Mouse (Mus musculus): ENCODE measurements around the gene Tmem178b. TPM values are rescaled to one million over a fixed set of nuclear protein-coding genes. Genes with fewer than 3 reads are reported as not detected.

The Tmem178b gene
- polyA plus RNA-seq, 1 experiment = 0.34 TPM

DNA sequence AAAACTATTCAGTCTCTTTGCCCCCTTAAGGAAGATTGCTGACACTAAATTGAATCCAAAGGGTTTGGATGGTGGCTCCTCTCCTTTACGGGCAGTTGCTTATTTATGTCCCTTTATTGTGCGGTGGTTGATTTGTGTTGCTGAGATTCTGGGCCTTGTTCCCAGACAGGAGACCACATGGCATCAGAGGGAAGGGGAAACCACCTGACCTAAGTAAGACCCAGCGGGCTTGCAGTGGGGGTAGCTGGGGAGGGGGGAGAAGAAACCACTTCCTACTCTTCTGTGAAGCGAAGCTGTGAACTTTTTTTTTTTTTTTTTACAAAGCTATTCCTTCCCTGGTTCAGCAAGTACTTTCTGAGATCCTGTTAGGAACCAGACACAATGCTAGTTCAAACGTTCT lies 269.5 kb downstream of the Tmem178b start:
- H3K36me3 ChIP-seq (ENCODE audit: control insufficient read depth, insufficient read depth, low read length, poor library complexity, severe bottlenecking) = no peaks in the 10 kb centered on the region
- H3K4me1 ChIP-seq (ENCODE audit: control insufficient read depth, insufficient read depth, low read length) = no peaks in the 10 kb centered on the region
- no peak for TF ChIP-seq EP300 (IDR thresholded peaks at IDR 0.05; ENCODE audit: insufficient read depth, low read depth, low read length)
- no peak for TF ChIP-seq POLR2A (IDR thresholded peaks at IDR 0.05; ENCODE audit: insufficient read depth, low read length)
- TF ChIP-seq CTCF (IDR thresholded peaks at IDR 0.05; ENCODE audit: low read depth, low read length) = no peak
- H3K4me3 ChIP-seq (ENCODE audit: low read depth, low read length) = no peak overlapping the region
- H3K9ac ChIP-seq (ENCODE audit: low read depth, poor library complexity, severe bottlenecking) = no peak overlapping the region
- no peaks in the 10 kb centered on the region for H3K27me3 ChIP-seq (ENCODE audit: control insufficient read depth, insufficient read depth, low read length, poor library complexity, severe bottlenecking)
- H3K9me3 ChIP-seq (replicated peaks; ENCODE audit: control insufficient read depth, insufficient read depth, low read length, poor library complexity, severe bottlenecking) = no peaks in the 10 kb centered on the region
- no peak overlapping the region for H3K27ac ChIP-seq (ENCODE audit: insufficient read depth, low read length)

DNA sequence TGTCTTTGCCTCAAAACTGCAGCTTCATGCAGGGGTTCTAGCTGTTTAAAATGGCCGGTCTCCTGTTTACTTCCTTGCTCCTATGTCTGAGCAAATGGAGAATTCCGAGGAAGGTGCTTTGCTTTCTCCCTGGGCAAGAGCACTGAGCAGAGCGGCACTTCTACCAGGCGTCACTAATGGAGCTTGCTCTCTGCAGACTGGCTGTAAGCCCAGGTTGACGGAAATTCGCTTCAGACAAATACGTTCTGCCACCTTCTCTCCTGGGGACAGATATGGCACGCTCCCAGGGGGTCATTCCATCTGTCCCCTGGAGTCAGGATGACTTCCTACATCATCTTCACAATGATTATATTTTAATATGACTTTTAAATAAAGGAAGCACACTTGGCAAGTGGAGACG lies 271.3 kb downstream of the Tmem178b start:
- no peaks in the 10 kb centered on the region for H3K4me1 ChIP-seq (ENCODE audit: control insufficient read depth, insufficient read depth, low read length)
- no peak overlapping the region for H3K4me3 ChIP-seq (ENCODE audit: low read depth, low read length)
- H3K9me3 ChIP-seq (replicated peaks; ENCODE audit: control insufficient read depth, insufficient read depth, low read length, poor library complexity, severe bottlenecking) = no peaks in the 10 kb centered on the region
- H3K36me3 ChIP-seq (ENCODE audit: control insufficient read depth, insufficient read depth, low read length, poor library complexity, severe bottlenecking) = no peaks in the 10 kb centered on the region
- H3K27ac ChIP-seq (ENCODE audit: insufficient read depth, low read length) = no peak overlapping the region
- no peak overlapping the region for H3K9ac ChIP-seq (ENCODE audit: low read depth, poor library complexity, severe bottlenecking)
- no peaks in the 10 kb centered on the region for H3K27me3 ChIP-seq (ENCODE audit: control insufficient read depth, insufficient read depth, low read length, poor library complexity, severe bottlenecking)
- TF ChIP-seq POLR2A (IDR thresholded peaks at IDR 0.05; ENCODE audit: insufficient read depth, low read length) (no peak), EP300 (IDR thresholded peaks at IDR 0.05; ENCODE audit: insufficient read depth, low read depth, low read length) (no peak), CTCF (IDR thresholded peaks at IDR 0.05; ENCODE audit: low read depth, low read length) (no peak)

DNA sequence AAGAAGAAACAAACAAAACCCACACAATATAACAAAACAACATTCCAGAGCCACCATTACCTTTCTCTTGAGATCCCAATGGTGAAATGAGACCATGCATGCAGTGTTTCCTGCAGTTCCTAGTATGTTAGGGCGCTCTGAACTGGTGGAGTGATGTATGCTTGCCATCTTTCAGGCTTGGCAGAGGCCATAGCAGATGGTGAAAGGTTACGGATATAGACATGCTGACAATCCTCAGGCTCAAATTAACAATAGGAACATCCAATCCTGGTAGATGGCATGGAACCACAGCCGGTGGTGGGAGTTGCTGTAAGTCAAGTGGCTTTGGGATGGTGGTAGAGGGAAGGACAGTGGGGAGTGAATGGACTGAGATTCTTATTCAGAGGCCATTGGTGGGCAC lies 272.5 kb downstream of the Tmem178b start:
- H3K36me3 ChIP-seq (ENCODE audit: control insufficient read depth, insufficient read depth, low read length, poor library complexity, severe bottlenecking) = no peaks in the 10 kb centered on the region
- no peak overlapping the region for H3K9ac ChIP-seq (ENCODE audit: low read depth, poor library complexity, severe bottlenecking)
- H3K27ac ChIP-seq (ENCODE audit: insufficient read depth, low read length) = no peak overlapping the region
- no peak overlapping the region for H3K4me3 ChIP-seq (ENCODE audit: low read depth, low read length)
- no peaks in the 10 kb centered on the region for H3K4me1 ChIP-seq (ENCODE audit: control insufficient read depth, insufficient read depth, low read length)
- H3K27me3 ChIP-seq (ENCODE audit: control insufficient read depth, insufficient read depth, low read length, poor library complexity, severe bottlenecking) = no peaks in the 10 kb centered on the region
- TF ChIP-seq CTCF (IDR thresholded peaks at IDR 0.05; ENCODE audit: low read depth, low read length) (no peak), EP300 (IDR thresholded peaks at IDR 0.05; ENCODE audit: insufficient read depth, low read depth, low read length) (no peak), POLR2A (IDR thresholded peaks at IDR 0.05; ENCODE audit: insufficient read depth, low read length) (no peak)
- H3K9me3 ChIP-seq (replicated peaks; ENCODE audit: control insufficient read depth, insufficient read depth, low read length, poor library complexity, severe bottlenecking) = no peaks in the 10 kb centered on the region

DNA sequence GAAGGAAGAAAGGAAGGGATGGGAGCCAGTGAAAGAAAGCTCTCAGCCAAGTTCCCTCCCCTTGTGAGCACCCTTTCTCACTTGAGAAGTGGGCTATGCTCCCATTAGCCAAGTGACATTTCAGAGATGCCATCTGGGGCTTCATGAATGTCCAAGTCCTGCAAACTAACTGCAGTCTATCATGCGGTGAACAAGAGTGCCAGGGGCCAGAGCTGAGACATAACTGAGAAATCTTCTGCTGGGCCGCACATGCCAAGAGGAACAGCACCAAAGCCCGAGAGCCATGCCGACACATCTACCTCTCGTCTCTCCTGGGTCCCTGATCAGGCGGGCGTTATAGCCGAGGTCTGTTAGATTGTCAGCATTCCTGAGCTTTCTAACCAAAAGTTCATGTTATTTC lies 279.2 kb downstream of the Tmem178b start:
- no peaks in the 10 kb centered on the region for H3K27me3 ChIP-seq (ENCODE audit: control insufficient read depth, insufficient read depth, low read length, poor library complexity, severe bottlenecking)
- TF ChIP-seq CTCF (IDR thresholded peaks at IDR 0.05; ENCODE audit: low read depth, low read length) (no peak), EP300 (IDR thresholded peaks at IDR 0.05; ENCODE audit: insufficient read depth, low read depth, low read length) (no peak), POLR2A (IDR thresholded peaks at IDR 0.05; ENCODE audit: insufficient read depth, low read length) (no peak)

DNA sequence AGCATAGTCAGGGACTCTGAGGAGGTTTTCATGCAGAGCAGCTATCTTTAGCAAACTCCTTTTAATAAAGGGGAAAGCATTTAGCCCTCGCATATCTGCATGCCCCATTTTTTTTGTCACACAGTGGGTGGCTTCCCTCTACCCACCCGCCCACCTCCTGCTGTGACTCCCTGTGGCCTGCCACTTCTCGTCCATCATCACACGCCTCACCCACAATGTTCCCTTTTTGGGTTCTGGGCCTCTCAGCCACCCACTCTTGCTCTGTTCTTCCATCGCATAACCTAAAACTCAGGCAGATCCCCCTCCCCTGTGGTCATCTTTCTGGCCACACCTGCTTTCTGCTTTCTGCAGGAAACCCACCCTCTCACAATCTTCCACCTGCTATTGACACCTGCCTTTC lies 288.3 kb downstream of the Tmem178b start:
- H3K4me3 ChIP-seq (ENCODE audit: low read depth, low read length) = no peak overlapping the region
- no peaks in the 10 kb centered on the region for H3K9me3 ChIP-seq (replicated peaks; ENCODE audit: control insufficient read depth, insufficient read depth, low read length, poor library complexity, severe bottlenecking)
- TF ChIP-seq POLR2A (IDR thresholded peaks at IDR 0.05; ENCODE audit: insufficient read depth, low read length) (no peak), EP300 (IDR thresholded peaks at IDR 0.05; ENCODE audit: insufficient read depth, low read depth, low read length) (no peak), CTCF (IDR thresholded peaks at IDR 0.05; ENCODE audit: low read depth, low read length) (no peak)
- H3K9ac ChIP-seq (ENCODE audit: low read depth, poor library complexity, severe bottlenecking) = no peak overlapping the region
- no peaks in the 10 kb centered on the region; the same call in 1 of the 2 replicates for H3K27me3 ChIP-seq (ENCODE audit: control insufficient read depth, insufficient read depth, low read length, poor library complexity, severe bottlenecking)
- H3K36me3 ChIP-seq (ENCODE audit: control insufficient read depth, insufficient read depth, low read length, poor library complexity, severe bottlenecking) = no peaks in the 10 kb centered on the region
- no peak overlapping the region for H3K27ac ChIP-seq (ENCODE audit: insufficient read depth, low read length)
- no peaks in the 10 kb centered on the region for H3K4me1 ChIP-seq (ENCODE audit: control insufficient read depth, insufficient read depth, low read length)

More for the DNA sequence above, 279.2 kb downstream of the Tmem178b start:
- no peak overlapping the region for H3K4me3 ChIP-seq (ENCODE audit: low read depth, low read length)
- H3K27ac ChIP-seq (ENCODE audit: insufficient read depth, low read length) = no peak overlapping the region
- no peaks in the 10 kb centered on the region for H3K36me3 ChIP-seq (ENCODE audit: control insufficient read depth, insufficient read depth, low read length, poor library complexity, severe bottlenecking)
- H3K9me3 ChIP-seq (replicated peaks; ENCODE audit: control insufficient read depth, insufficient read depth, low read length, poor library complexity, severe bottlenecking) = no peaks in the 10 kb centered on the region
- H3K4me1 ChIP-seq (ENCODE audit: control insufficient read depth, insufficient read depth, low read length) = no peaks in the 10 kb centered on the region
- H3K9ac ChIP-seq (ENCODE audit: low read depth, poor library complexity, severe bottlenecking) = no peak overlapping the region

DNA sequence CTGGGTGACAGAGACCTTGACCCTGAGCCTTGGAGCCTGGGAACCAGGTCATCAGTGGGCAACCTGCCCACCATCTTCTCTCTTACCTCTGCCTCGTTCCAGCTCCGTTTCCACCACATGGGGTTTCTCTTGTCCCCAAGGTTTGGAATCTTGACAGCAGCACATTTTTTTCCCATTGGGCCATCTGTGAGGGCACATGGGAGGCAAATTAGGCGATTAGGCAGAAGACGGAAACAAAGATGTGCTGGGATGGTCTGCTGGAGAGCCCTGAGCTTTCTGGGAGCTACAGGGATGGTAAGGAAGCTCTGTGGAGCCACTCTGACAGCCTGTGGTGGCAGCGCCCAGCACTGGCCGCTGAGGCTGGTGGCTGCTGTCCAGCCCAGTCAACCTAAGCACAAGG lies 300.5 kb downstream of the Tmem178b start:
- Histone ChIP-seq H3K9ac (ENCODE audit: low read depth, poor library complexity, severe bottlenecking) (no peak overlapping the region), H3K9me3 (replicated peaks; ENCODE audit: control insufficient read depth, insufficient read depth, low read length, poor library complexity, severe bottlenecking) (no peaks in the 10 kb centered on the region), H3K4me3 (ENCODE audit: low read depth, low read length) (no peak overlapping the region), H3K4me1 (ENCODE audit: control insufficient read depth, insufficient read depth, low read length) (no peaks in the 10 kb centered on the region), H3K27ac (ENCODE audit: insufficient read depth, low read length) (no peak overlapping the region), H3K36me3 (ENCODE audit: control insufficient read depth, insufficient read depth, low read length, poor library complexity, severe bottlenecking) (no peaks in the 10 kb centered on the region), H3K27me3 (ENCODE audit: control insufficient read depth, insufficient read depth, low read length, poor library complexity, severe bottlenecking) (no peaks in the 10 kb centered on the region)
- TF ChIP-seq EP300 (IDR thresholded peaks at IDR 0.05; ENCODE audit: insufficient read depth, low read depth, low read length) = no peak
- TF ChIP-seq POLR2A (IDR thresholded peaks at IDR 0.05; ENCODE audit: insufficient read depth, low read length) = no peak

All from ES-Bruce4 (cell line).